Mouse (Mus musculus) liver, embryonic 11.5 days (tissue): ENCODE measurements around the gene Dnajc6. TPM values are rescaled to one million over a fixed set of nuclear protein-coding genes. Genes with fewer than 3 reads are reported as not detected.

Experiments used
- ATAC-seq: fragments of 200-750 bp; cut with Nextera tagmentation; replicated peaks from 2 replicates; pipeline ENCODE4 v1.8.0; 2017; ENCODE audit warnings: moderate number of reproducible peaks, mild to moderate bottlenecking, moderate TSS enrichment, moderate library complexity; ENCODE audit not compliant: low FRiP score
- DNase-seq: peaks from one replicate; pipeline ENCODE4 v3.0.0-alpha.2; 2017; ENCODE audit warnings: low spot score
- H3K27ac ChIP-seq: fragments of 300-500 bp; sonication (generic); 2 replicates; pipeline ENCODE4 v1.5.1; 2014; ENCODE audit warnings: mild to moderate bottlenecking, low read depth, low read length, control low read depth
- H3K27me3 ChIP-seq: fragments of 300-500 bp; sonication (generic); replicated peaks from 2 replicates; pipeline ENCODE4 v1.6.1; 2014; ENCODE audit warnings: low read length, mixed read lengths; ENCODE audit not compliant: control insufficient read depth, insufficient read depth
- H3K36me3 ChIP-seq: fragments of 300-500 bp; sonication (generic); 2 replicates; pipeline ENCODE4 v1.6.1; 2014; ENCODE audit warnings: mild to moderate bottlenecking, low read length, moderate library complexity, mixed read lengths; ENCODE audit not compliant: control insufficient read depth, insufficient read depth
- H3K4me1 ChIP-seq: fragments of 300-500 bp; sonication (generic); replicated peaks from 2 replicates; pipeline ENCODE4 v1.6.1; 2014; ENCODE audit warnings: low read length, mixed read lengths; ENCODE audit not compliant: control insufficient read depth, insufficient read depth
- H3K4me2 ChIP-seq: fragments of 300-500 bp; sonication (generic); 2 replicates; pipeline ENCODE4 v1.6.1; 2014; ENCODE audit warnings: mild to moderate bottlenecking, control low read depth, moderate library complexity
- H3K4me3 ChIP-seq: fragments of 300-500 bp; sonication (generic); 2 replicates; pipeline ENCODE4 v1.5.1; 2014; ENCODE audit warnings: low read depth, low read length, control low read depth
- H3K9ac ChIP-seq: fragments of 300-500 bp; sonication (generic); 2 replicates; pipeline ENCODE4 v1.6.1; 2014; ENCODE audit warnings: low read depth, low read length, control low read depth
- H3K9me3 ChIP-seq: fragments of 300-500 bp; sonication (generic); 2 replicates; pipeline ENCODE4 v1.6.1; 2016; ENCODE audit warnings: low read length, inconsistent platforms, mixed read lengths; ENCODE audit not compliant: control insufficient read depth
- WGBS: fragments of 180-500 bp; shearing (Covaris S2); extraction: QIAGEN DNeasy Blood & Tissue Kit; methylation state at CpG from one replicate; pipeline ENCODE4 v1.1.7; 2014; 5-methylcytosine and 5-hydroxymethylcytosine counted together
- polyA plus RNA-seq: library from polyadenylated mRNA; unstranded; fragments of >200 nt; fragmentation: Nextera tagmentation; extraction: Ambion mirVana; gene quantifications from 2 replicates; pipeline ENCODE4 v1.2.1, GENCODE M21; 2014

Dnajc6 gene
- polyA plus RNA-seq, 1 experiment from 2014 or later = 0.14 TPM

DNA sequence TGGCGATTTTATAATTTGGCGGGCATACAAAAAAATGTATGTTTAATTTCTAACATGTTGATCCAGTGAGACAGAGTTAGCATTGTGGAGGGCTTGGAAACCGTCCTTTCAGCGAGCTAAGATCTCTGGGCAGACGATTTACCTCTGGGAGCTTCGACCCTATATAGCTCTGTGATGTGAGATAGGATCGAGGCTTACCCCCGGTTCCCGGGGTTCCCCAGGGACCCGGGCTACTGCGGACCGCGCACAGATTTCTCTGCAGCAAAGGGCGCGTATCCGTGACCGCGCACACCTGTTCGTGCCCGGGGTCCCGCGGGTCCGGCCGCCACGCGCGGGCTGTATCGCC is 287 bp upstream of the Dnajc6 start:
- ATAC-seq (no peak), DNase-seq (no peak)
- peaks cover 46% of the 10 kb centered on the region for H3K27me3 ChIP-seq
- H3K27ac ChIP-seq = no peak overlapping the region
- peak overlapping the region; percentile 77 for H3K4me2 ChIP-seq
- H3K9ac ChIP-seq = no peak overlapping the region
- no peaks in the 10 kb centered on the region for H3K36me3 ChIP-seq
- no peaks in the 10 kb centered on the region; the same call in 1 of the 2 replicates for H3K4me1 ChIP-seq
- WGBS = 4% methylated on average over 28 of the region's 28 CpGs
- peak overlapping the region; percentile 52 for H3K4me3 ChIP-seq
- no peaks in the 10 kb centered on the region for H3K9me3 ChIP-seq

DNA sequence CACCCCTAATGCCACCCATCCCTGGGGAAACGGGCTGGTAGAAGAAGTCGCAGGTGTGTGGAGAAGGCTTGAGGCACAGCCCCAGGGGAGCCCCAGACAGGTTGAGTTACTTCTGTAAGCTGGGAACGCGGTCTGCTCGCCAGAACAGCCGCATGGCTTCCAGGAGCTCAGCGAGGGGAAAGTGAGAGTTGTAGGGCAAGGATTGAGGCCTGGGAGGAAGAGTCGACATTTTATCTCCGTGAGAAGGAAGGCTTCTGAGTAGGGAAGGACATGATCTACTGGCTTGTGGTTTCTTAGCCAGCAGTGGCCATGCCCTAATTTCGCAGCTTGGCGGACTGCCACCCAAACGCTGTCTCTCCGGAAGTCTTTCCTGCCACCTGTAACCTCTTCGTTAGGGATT is 888 bp downstream of the Dnajc6 start:
- Histone ChIP-seq H3K36me3 (no peaks in the 10 kb centered on the region), H3K27ac (no peak overlapping the region), H3K4me3 (peak overlapping the region; percentile 52; the same call in 1 of the 2 replicates), H3K9ac (no peak overlapping the region), H3K4me1 (no peaks in the 10 kb centered on the region; the same call in 1 of the 2 replicates), H3K9me3 (no peaks in the 10 kb centered on the region), H3K27me3 (peaks cover 46% of the 10 kb centered on the region), H3K4me2 (peak overlapping the region; percentile 77)
- WGBS = 4% methylated on average over 14 of the region's 14 CpGs
- ATAC-seq (no peak), DNase-seq (no peak)

- Histone ChIP-seq H3K36me3 (no peaks in the 10 kb centered on the region), H3K9me3 (no peaks in the 10 kb centered on the region), H3K27ac (no peak overlapping the region), H3K9ac (no peak overlapping the region), H3K27me3 (peaks cover 12% of the 10 kb centered on the region), H3K4me3 (no peak overlapping the region), H3K4me2 (no peak overlapping the region), H3K4me1 (no peaks in the 10 kb centered on the region)
- DNase-seq (no peak), ATAC-seq (no peak)
- WGBS = 73% methylated on average over 7 of the region's 7 CpGs
Observed at GRCm38 (mm10) chr4:101504470-101505007, 8.1 kb downstream of the Dnajc6 start.

DNA sequence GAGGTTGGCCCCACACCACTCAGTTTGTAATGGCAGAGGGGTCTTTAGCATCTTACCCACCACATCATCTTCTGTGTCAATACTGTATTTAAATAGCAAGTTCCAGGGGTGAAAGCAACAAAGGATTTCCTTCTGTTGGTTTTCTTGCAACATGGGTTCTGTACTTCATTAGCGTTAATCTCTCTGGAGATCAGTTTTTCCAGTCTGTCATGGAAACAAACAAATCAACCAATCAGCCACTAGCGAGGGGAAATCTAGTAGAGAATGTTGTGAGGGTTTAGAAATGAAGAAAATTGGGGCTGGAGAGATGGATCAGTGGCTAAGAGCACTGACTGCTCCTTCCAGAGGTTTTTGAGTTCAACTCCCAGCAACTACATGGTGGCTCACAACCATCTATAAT is 9.5 kb downstream of the Dnajc6 start:
- Histone ChIP-seq H3K4me2 (no peak overlapping the region), H3K9me3 (no peaks in the 10 kb centered on the region), H3K36me3 (no peaks in the 10 kb centered on the region), H3K27me3 (peaks cover 14% of the 10 kb centered on the region), H3K4me3 (no peak overlapping the region), H3K27ac (no peak overlapping the region), H3K9ac (no peak overlapping the region), H3K4me1 (no peaks in the 10 kb centered on the region)
- ATAC-seq = no peak
- WGBS = 65% methylated on average over 2 of the region's 2 CpGs
- no peak for DNase-seq

DNA sequence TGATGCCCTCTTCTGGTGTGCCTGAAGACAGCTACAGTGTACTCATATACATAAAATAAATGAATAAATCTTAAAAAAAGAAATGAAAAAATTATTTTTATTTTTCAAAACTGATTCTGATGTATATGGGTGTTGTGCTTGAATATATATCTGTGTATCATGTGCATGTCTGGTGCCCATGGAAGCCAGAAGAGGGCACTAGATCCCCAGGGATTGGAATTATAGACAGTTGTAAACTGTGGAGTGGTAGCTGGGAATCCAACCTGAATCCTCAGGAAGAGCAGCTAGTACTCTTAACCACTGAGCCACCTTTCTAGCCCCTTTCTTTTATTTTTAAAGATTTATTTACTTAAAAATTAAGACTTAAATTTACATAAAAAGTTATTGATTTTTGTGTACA is 9.9 kb downstream of the Dnajc6 start:
- no peak overlapping the region for H3K4me3 ChIP-seq
- no peak for ATAC-seq
- no peak overlapping the region for H3K9ac ChIP-seq
- no peak for DNase-seq
- H3K4me2 ChIP-seq = no peak overlapping the region
- H3K27me3 ChIP-seq = peaks cover 14% of the 10 kb centered on the region
- H3K36me3 ChIP-seq = no peaks in the 10 kb centered on the region
- H3K27ac ChIP-seq = no peak overlapping the region
- H3K9me3 ChIP-seq = no peaks in the 10 kb centered on the region
- no peaks in the 10 kb centered on the region for H3K4me1 ChIP-seq

- 11% methylated on average over 24 of the region's 24 CpGs for WGBS
- Histone ChIP-seq H3K9me3 (no peaks in the 10 kb centered on the region), H3K4me3 (peak overlapping the region; percentile 35), H3K9ac (no peak overlapping the region), H3K36me3 (no peaks in the 10 kb centered on the region), H3K27me3 (peaks cover 14% of the 10 kb centered on the region), H3K4me1 (no peaks in the 10 kb centered on the region), H3K27ac (no peak overlapping the region), H3K4me2 (peak overlapping the region; percentile 67)
- ATAC-seq = no peak
- no peak for DNase-seq
Observed at GRCm38 (mm10) chr4:101507571-101508422, 11.3 kb downstream of the Dnajc6 start.

DNA sequence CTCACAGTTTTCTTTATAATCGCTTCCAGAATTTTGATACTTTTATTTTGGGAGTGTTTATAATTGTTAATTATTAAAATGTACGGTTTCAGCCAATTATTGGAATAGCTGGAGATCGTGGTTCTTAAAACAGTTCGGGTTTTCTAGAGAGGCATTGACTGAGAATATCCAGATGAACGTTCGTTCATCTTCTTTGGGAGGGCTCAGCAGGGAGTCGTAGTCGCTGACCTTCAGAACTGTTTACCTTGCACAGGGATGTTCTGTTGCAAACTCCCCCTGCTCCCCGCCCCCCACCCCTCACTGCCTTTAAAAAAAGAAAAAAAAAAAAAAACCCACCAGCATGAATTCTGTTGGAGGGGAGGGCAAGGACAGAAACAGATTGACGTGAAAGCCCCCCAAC is 12.0 kb downstream of the Dnajc6 start:
- H3K27me3 ChIP-seq = peaks cover 14% of the 10 kb centered on the region
- DNase-seq = no peak
- no peaks in the 10 kb centered on the region for H3K36me3 ChIP-seq
- 8% methylated on average over 10 of the region's 10 CpGs for WGBS
- peak overlapping the region; percentile 37 for H3K4me3 ChIP-seq
- H3K9me3 ChIP-seq = no peaks in the 10 kb centered on the region
- H3K9ac ChIP-seq = no peak overlapping the region
- H3K27ac ChIP-seq = no peak overlapping the region
- peak overlapping the region; percentile 67 for H3K4me2 ChIP-seq
- H3K4me1 ChIP-seq = no peaks in the 10 kb centered on the region
- no peak for ATAC-seq

DNA sequence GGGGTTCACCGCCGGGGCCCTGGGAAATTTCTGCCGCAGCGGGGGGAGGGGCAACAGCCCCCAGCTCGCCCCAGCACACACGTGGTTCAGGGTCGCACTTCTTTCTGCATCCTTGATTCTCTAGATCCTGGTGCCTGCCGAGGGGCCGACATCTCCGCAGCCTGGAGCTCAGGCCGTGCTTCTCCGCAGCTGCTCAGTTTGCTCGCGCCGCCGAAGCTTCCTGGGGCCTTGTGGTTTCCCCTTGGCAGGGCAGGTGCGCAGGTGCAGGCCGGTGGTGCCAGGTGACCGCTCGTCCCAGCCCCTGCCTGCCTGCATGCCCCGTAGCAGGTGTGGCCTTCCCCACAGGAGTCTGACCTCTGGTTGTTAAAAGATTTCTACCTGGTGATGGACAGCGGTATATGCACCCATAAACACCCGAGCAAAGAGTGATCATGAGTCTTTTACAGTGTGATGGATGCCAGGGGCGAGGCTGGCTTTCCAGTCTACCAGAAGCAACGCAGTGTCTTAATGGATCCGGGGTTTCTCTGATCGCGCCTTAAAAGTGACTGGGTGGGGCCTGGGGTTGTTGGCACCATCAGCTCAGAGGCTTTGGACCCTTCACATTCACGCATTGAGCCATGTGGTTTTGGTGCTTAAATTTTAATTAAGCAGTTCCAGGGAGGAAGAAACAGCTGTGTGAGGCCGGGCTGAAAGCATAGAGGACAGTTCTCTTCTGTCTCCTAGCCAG is 12.6 kb downstream of the Dnajc6 start:
- peak overlapping the region; percentile 37 for H3K4me3 ChIP-seq
- H3K27me3 ChIP-seq = peaks cover 14% of the 10 kb centered on the region
- H3K9me3 ChIP-seq = no peaks in the 10 kb centered on the region
- peak overlapping the region; percentile 67 for H3K4me2 ChIP-seq
- H3K9ac ChIP-seq = no peak overlapping the region
- H3K36me3 ChIP-seq = no peaks in the 10 kb centered on the region
- no peaks in the 10 kb centered on the region for H3K4me1 ChIP-seq
- DNase-seq = no peak
- ATAC-seq = no peak
- WGBS = 12% methylated on average over 30 of the region's 30 CpGs
- H3K27ac ChIP-seq = no peak overlapping the region
